Mouse (Mus musculus): ENCODE measurements around the gene Rcc2. TPM values are rescaled to one million over a fixed set of nuclear protein-coding genes. Genes with fewer than 3 reads are reported as not detected.
A peak's percentile ranks its signal among the peaks of the same experiment; 100 is the strongest.

Rcc2 gene
- polyA plus RNA-seq (2015; fragmentation: Nextera tagmentation; extraction: Ambion mirVana) = 47.0 and 55.0 TPM in 2 replicates

DNA sequence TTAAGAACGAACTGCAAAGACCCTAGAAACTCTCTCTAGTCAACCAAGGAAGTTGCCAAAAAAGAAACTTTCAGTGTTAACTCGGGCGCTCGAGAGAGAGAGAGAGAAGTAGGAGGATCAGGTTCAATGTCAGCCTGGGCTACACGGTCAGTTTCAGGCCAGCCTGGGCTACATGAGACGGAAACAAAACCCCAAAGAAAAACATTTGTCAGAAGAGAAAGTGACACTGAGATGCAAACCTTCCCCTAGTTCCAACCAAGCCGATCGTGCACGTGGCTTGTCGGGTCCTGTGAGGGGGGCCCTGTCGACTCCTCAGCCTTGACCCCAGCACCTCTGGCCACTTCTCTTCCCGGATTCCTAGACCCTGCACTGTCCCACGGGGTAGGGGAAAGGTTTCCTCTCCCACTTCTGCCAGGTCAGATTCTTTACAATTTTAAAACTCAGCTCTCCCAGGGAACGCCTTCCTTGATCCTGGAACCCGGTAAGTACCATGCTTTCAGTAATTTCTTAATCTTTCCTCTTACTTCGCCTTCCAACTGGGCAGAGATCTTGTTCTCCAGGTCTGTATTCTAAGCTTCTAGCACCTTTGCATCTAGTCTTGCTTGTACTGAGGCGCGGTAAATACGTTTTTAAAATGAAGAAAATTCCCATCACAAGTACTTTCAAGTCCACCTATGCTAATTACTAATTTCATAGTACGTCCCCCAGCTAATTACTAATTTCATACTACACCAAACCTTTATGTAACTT is at the start of gene Rcc2:
Gene Rcc2 (plus strand): TSS at position 273 of the 750 bp plus-strand sequence.
- 0 out of 2 replicates have a peak, but pooled peaks cover 1% of the 10 kb centered on the region for H3K36me3 ChIP-seq
- peaks cover 44% of the 10 kb centered on the region for H3K4me1 ChIP-seq
- H3K27ac ChIP-seq (replicated peaks) = peak within 1 kb of the TSS; percentile 98
- H3K9ac ChIP-seq = peak within 1 kb of the TSS; percentile 85
- ATAC-seq (ENCODE audit: insufficient number of reproducible peaks, low FRiP score, low TSS enrichment, low read depth) = no peak
- H3K4me2 ChIP-seq (replicated peaks) = peak within 1 kb of the TSS; percentile 86
- H3K4me3 ChIP-seq (replicated peaks) = peak within 1 kb of the TSS; percentile 85
- H3K27me3 ChIP-seq = no peaks in the 10 kb centered on the region
- WGBS = 3% methylated on average over 20 of the region's 20 CpGs
- H3K9me3 ChIP-seq (replicated peaks) = no peaks in the 10 kb centered on the region

DNA sequence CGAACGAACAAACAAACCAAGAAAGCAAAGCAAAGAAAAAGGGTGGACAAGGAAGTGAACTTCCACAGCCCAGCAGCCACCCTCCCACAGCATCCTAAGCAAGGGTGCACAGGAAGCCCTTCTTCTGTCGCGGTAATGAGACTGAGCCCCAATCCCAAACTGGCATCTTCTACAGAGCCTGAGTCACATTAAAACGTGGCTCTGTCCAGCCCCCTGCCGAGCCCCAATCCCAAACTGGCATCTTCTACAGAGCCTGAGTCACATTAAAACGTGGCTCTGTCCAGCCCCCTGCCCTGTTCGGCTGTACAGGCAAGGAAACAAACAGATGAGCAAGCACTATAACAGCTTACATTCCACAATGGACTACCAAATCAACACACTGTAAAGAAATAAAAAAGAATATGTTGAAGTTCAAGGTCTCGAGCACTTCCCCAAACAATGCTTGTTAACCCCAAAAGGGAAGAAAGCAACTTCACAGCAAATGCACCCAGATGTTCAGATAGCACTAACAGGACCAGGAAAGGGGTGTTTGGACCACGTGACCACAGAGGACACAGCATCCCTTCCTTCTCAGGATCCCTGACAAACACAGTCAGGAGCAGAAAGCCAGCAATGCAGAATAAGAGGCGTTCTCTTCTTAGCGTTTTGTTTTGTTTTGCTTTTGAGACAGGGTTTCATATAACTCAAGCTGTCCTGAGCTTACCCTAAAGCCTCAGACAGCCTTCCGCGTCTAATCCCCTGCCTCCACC is 46.3 kb upstream of the Rcc2 start:
- 0 out of 2 replicates have a peak overlapping the region, but pooled peaks have one; percentile 34 for H3K27ac ChIP-seq (replicated peaks)

DNA sequence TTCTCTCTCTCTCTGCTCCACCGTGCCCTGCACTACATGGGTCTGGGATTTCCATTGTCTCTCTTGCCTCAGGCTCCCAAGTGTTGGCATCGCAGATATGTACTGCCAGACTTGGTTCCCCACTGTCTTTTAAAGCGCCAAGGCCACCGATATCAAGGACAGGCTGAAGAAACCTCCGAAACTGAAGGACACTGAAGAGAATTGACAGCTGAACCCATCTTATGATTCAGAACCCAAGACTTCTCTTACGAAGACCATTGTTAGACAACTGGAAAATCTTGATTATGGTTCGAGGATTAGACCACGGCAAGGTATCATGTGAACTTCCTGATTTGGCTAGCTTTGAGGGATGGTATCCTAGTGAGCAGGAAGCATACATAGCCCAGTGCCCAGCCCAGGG is 45.5 kb upstream of the Rcc2 start:
- Histone ChIP-seq H3K27me3 (no peaks in the 10 kb centered on the region), H3K9ac (no peak overlapping the region), H3K4me1 (peaks cover 32% of the 10 kb centered on the region), H3K4me3 (replicated peaks) (no peak overlapping the region), H3K36me3 (no peaks in the 10 kb centered on the region), H3K4me2 (replicated peaks) (no peak overlapping the region), H3K9me3 (replicated peaks) (no peaks in the 10 kb centered on the region), H3K27ac (replicated peaks) (no peak overlapping the region)
- 54% methylated on average over 8 of the region's 8 CpGs for WGBS
- no peak for ATAC-seq (ENCODE audit: insufficient number of reproducible peaks, low FRiP score, low TSS enrichment, low read depth)

More for the DNA sequence above, 46.3 kb upstream of the Rcc2 start:
- no peaks in the 10 kb centered on the region for H3K27me3 ChIP-seq
- ATAC-seq (ENCODE audit: insufficient number of reproducible peaks, low FRiP score, low TSS enrichment, low read depth) = no peak
- no peak overlapping the region for H3K4me3 ChIP-seq (replicated peaks)
- 32% methylated on average over 14 of the region's 14 CpGs for WGBS
- H3K9me3 ChIP-seq (replicated peaks) = no peaks in the 10 kb centered on the region
- H3K9ac ChIP-seq = no peak overlapping the region
- peaks cover 36% of the 10 kb centered on the region for H3K4me1 ChIP-seq
- H3K36me3 ChIP-seq = no peaks in the 10 kb centered on the region
- no peak overlapping the region for H3K4me2 ChIP-seq (replicated peaks)

DNA sequence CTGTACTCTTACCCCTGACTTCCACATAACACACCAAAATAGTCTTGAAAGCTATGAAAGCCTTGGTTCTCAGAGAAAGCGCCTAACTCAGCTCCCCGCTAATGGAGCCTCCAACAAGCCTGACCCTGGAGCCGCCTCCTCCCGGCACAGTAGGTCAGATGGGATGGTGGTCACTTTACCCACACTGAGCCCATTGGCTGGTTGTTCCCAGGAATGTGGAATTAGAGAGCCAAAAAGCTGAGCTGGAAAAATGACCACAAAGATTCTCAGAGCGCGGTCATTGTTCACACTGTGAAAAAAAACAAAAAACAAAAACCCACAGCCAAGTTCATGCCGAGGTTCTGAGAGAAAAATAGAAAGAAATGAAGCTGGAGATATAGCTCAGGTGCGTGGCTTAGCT is 43.8 kb upstream of the Rcc2 start:
- no peaks in the 10 kb centered on the region for H3K36me3 ChIP-seq
- ATAC-seq (ENCODE audit: insufficient number of reproducible peaks, low FRiP score, low TSS enrichment, low read depth) = no peak
- H3K4me3 ChIP-seq (replicated peaks) = no peak overlapping the region
- H3K27me3 ChIP-seq = no peaks in the 10 kb centered on the region
- no peak overlapping the region for H3K27ac ChIP-seq (replicated peaks)
- peaks cover 32% of the 10 kb centered on the region for H3K4me1 ChIP-seq
- WGBS = 74% methylated on average over 8 of the region's 8 CpGs
- no peak overlapping the region for H3K4me2 ChIP-seq (replicated peaks)
- no peak overlapping the region for H3K9ac ChIP-seq
- no peaks in the 10 kb centered on the region for H3K9me3 ChIP-seq (replicated peaks)

DNA sequence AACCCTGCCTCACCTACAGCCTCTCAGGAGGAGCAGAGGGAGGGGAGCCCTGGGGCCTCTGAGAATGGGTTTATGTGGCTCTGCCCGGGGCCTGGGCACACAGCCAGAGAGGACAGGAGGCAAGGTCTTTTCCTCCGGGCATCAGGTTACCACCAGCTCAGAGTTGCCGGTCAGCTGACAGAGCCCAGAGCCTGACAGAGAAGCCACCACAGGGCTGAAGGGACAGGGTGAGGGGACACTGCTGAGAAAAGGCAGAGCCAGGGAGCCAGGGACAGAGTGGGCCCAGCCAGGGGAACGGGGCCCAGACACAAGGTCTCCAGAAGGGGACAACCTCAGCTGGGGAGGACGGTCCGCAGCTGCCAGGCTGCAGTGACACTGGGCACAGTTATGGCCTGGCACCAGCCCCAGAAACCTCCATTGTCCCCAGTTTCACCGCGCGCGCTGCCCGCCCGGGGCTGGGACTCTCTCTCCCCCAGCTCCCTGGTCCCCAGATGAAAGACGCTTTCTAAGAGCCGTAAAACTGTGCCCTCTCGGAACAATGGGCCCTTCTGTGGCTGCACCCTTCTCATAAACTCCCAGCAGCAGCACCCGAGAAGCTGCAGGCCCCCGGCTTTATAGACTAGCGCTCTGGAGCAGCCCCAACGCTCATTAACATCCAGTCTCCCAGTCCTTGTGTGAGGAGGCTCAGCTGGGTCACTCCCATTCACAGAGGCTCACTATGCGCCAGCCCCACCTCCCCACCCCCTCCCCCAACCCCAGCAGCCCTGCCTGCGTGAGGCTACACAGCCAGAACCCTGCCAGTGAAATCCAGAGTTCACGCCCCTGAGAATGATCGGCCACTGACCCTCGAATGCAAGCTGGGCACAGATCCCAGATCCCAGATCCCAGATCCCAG is 42.4 kb upstream of the Rcc2 start:
- 10% methylated on average over 24 of the region's 24 CpGs for WGBS

DNA sequence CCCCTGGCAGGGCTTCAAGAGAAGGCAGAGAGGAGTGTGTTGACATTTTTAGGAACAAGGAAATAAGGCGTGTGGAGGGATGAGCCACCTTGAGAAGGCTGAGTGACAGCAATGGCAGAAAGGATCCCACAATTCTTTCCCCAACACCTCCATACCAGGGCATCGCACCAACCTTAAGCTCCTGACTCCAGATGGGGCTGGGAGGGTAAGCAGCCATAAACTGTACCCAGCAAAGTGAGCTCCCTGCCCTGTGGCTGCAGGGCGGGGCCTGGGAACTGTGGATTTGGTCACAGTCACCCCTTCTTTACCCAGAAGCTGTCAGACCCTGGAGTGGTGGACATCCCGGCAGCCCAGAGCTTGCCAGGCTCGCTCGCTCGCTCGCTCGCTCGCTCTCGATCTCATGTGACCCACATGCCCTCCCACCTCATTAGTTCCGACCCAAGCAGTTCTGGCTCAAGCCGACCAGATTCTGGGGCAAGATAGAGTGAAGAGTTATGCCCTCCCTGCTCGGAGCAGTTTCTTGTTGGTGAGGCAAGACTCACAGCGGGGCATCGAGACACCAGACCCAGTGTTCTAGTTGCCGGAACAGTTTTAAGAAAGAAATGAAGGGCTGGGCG is 38.8 kb upstream of the Rcc2 start:
- WGBS = 67% methylated on average over 18 of the region's 18 CpGs
- Histone ChIP-seq H3K9ac (no peak overlapping the region), H3K27ac (replicated peaks) (no peak overlapping the region), H3K4me2 (replicated peaks) (no peak overlapping the region), H3K4me1 (peaks cover 37% of the 10 kb centered on the region), H3K36me3 (no peaks in the 10 kb centered on the region), H3K9me3 (replicated peaks) (no peaks in the 10 kb centered on the region), H3K4me3 (replicated peaks) (no peak overlapping the region), H3K27me3 (no peaks in the 10 kb centered on the region)
- no peak for ATAC-seq (ENCODE audit: insufficient number of reproducible peaks, low FRiP score, low TSS enrichment, low read depth)

More for the DNA sequence above, 42.4 kb upstream of the Rcc2 start:
- Histone ChIP-seq H3K4me2 (replicated peaks) (peak overlapping the region; percentile 19), H3K4me1 (peaks cover 41% of the 10 kb centered on the region), H3K27ac (replicated peaks) (peak overlapping the region; percentile 72), H3K27me3 (no peaks in the 10 kb centered on the region), H3K9ac (no peak overlapping the region), H3K36me3 (no peaks in the 10 kb centered on the region), H3K4me3 (replicated peaks) (no peak overlapping the region), H3K9me3 (replicated peaks) (no peaks in the 10 kb centered on the region)
- ATAC-seq (ENCODE audit: insufficient number of reproducible peaks, low FRiP score, low TSS enrichment, low read depth) = peak; percentile 84

DNA sequence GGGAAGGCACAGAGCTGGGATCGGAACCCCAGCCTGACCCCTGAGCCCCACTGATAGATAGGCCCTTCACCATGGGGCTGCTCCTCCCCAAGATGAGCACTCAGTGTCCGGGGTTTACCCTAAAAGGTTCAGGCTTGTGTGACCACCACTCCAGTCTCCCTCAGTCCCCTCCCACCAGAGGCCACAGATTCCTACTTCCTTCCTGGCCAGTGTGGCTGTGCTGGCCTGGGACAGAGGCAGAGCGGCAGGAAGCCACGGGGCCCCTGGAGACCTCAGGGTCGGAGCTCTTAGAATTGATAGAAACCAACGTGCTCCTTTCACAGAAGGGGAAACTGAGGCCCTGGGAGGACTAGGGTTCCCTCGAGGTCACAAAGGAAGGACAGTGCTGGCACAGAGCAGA is 37.9 kb upstream of the Rcc2 start:
- H3K27me3 ChIP-seq = no peaks in the 10 kb centered on the region
- H3K4me3 ChIP-seq (replicated peaks) = no peak overlapping the region
- H3K9ac ChIP-seq = no peak overlapping the region
- H3K4me1 ChIP-seq = peaks cover 29% of the 10 kb centered on the region
- ATAC-seq (ENCODE audit: insufficient number of reproducible peaks, low FRiP score, low TSS enrichment, low read depth) = no peak
- H3K4me2 ChIP-seq (replicated peaks) = no peak overlapping the region
- no peaks in the 10 kb centered on the region for H3K36me3 ChIP-seq
- no peak overlapping the region for H3K27ac ChIP-seq (replicated peaks)
- H3K9me3 ChIP-seq (replicated peaks) = no peaks in the 10 kb centered on the region
- WGBS = 39% methylated on average over 7 of the region's 7 CpGs

DNA sequence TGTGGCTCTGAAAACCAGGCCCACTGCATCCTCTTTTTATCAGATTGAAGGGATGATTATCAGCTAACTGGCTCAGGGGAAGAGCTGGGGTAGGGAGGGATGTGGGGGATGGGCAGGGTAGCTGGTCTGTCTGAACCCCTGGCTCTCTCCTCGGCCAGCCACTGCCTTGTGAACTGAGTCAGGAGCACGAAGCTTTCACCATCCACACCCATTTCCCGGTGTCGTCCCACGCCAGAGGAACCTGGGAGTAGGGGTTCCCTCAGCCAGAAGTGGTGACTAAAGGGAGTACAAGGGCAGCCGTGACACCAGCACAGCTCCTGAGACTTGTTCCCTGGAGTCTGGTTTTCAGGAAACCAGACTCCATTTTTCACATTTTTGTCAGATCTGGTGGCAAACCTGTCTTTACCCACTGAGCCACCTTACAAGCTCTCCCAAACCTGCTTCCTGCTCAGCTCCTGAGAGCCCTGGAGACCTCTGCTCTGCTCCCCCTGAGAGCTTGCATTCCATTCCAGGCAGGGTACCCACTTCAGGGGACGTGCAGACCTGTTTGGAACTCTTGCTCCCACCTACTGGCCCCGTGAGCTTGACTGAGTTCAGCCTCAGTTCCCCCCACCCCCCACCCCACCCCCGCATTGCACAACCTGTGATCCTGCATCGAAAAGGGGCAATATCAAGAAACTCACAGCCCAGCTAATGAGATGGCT is 37.3 kb upstream of the Rcc2 start:
- H3K27ac ChIP-seq (replicated peaks) = no peak overlapping the region

DNA sequence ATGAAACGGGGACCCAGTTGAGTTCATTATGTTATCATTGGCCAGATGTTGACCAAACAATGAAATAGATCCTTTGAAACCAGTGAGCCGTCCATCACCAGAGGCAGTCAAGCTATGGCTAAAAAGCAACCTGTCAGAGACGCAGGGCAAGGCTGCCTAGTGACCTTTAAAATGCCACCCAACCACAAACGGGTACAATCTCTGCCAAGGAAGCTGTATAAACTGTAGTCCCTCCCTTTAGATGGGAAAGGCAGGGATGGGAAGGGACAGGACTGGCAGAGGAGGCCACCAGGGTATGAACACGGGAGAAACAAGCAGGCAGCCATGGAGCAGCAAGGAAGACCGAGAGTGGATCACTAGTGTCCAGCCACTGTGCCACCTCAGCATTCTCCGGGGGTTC is 35.3 kb upstream of the Rcc2 start:
- H3K9me3 ChIP-seq (replicated peaks) = no peaks in the 10 kb centered on the region
- ATAC-seq (ENCODE audit: insufficient number of reproducible peaks, low FRiP score, low TSS enrichment, low read depth) = no peak
- H3K27me3 ChIP-seq = no peaks in the 10 kb centered on the region
- no peak overlapping the region for H3K4me2 ChIP-seq (replicated peaks)
- H3K4me1 ChIP-seq = peaks cover 16% of the 10 kb centered on the region
- H3K27ac ChIP-seq (replicated peaks) = 0 out of 2 replicates have a peak overlapping the region, but pooled peaks have one; percentile 48
- H3K9ac ChIP-seq = no peak overlapping the region
- 72% methylated on average over 7 of the region's 7 CpGs for WGBS
- peak overlapping the region; percentile 11 for H3K4me3 ChIP-seq (replicated peaks)
- no peaks in the 10 kb centered on the region for H3K36me3 ChIP-seq

More for the DNA sequence above, 37.3 kb upstream of the Rcc2 start:
- H3K4me1 ChIP-seq = peaks cover 23% of the 10 kb centered on the region
- ATAC-seq (ENCODE audit: insufficient number of reproducible peaks, low FRiP score, low TSS enrichment, low read depth) = no peak
- WGBS = 26% methylated on average over 10 of the region's 10 CpGs
- no peak overlapping the region for H3K4me3 ChIP-seq (replicated peaks)
- no peaks in the 10 kb centered on the region for H3K36me3 ChIP-seq
- H3K4me2 ChIP-seq (replicated peaks) = no peak overlapping the region
- H3K27me3 ChIP-seq = no peaks in the 10 kb centered on the region
- H3K9ac ChIP-seq = no peak overlapping the region
- H3K9me3 ChIP-seq (replicated peaks) = no peaks in the 10 kb centered on the region

DNA sequence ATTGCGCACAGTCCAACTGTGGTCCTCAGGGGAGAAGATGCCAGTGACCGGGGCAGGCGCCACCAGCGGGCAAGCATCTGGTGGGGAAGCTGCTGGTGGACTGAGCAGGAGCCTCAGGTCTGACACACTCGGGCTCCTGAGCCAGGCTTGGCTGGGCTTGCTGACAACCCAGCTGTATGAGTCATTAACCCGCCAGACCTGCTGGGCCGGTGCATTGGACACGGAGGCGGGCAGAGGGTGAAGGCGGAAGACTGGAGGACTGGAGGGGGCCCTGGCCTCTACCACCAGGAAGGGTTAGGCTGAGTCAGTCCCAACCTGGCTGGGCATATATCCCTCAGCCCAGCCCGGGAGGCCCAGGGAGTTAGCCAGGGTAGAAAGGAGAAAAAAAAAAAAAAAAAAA is 34.6 kb upstream of the Rcc2 start, which contains the start of gene Arhgef10l:
Gene Arhgef10l (minus strand): TSS at position 253 of the 400 bp plus-strand sequence.
- 0 out of 2 replicates have a peak within 1 kb of the TSS, but pooled peaks have one; percentile 48 for H3K27ac ChIP-seq (replicated peaks)
- H3K27me3 ChIP-seq = no peaks in the 10 kb centered on the region
- H3K4me1 ChIP-seq = peaks cover 16% of the 10 kb centered on the region
- peak; percentile 31; the same call in 1 of the 2 replicates for ATAC-seq (ENCODE audit: insufficient number of reproducible peaks, low FRiP score, low TSS enrichment, low read depth)
- no peaks in the 10 kb centered on the region for H3K36me3 ChIP-seq
- no peak within 1 kb of the TSS for H3K9ac ChIP-seq
- H3K4me2 ChIP-seq (replicated peaks) = no peak within 1 kb of the TSS
- no peaks in the 10 kb centered on the region for H3K9me3 ChIP-seq (replicated peaks)
- WGBS = 65% methylated on average over 11 of the region's 11 CpGs
- H3K4me3 ChIP-seq (replicated peaks) = peak within 1 kb of the TSS; percentile 11

Measured in embryonic facial prominence, embryonic 15.5 days (tissue).